Mouse (Mus musculus): Measurements from ENCODE around the gene Nell2.

Gene Nell2

GRCm38 (mm10) chr15:95216640-95217365 lies 311.6 kb downstream of the Nell2 start:
- DNase-seq, result no peak

GRCm38 (mm10) chr15:95210551-95210950 lies 317.8 kb downstream of the Nell2 start:
- DNase-seq, result no peak

- no peak for DNase-seq
Observed at GRCm38 (mm10) chr15:95209186-95209585, 319.2 kb downstream of the Nell2 start.

- DNase-seq, result no peak
Observed at GRCm38 (mm10) chr15:95193661-95194280, 334.6 kb downstream of the Nell2 start.

GRCm38 (mm10) chr15:95192951-95193350 lies 335.4 kb downstream of the Nell2 start:
- no peak for DNase-seq

- no peak for DNase-seq
Observed at GRCm38 (mm10) chr15:95186226-95186625, 342.1 kb downstream of the Nell2 start.

GRCm38 (mm10) chr15:95185419-95185818 lies 342.9 kb downstream of the Nell2 start:
- no peak for DNase-seq

- DNase-seq, result no peak
Observed at GRCm38 (mm10) chr15:95183450-95183849, 344.9 kb downstream of the Nell2 start.

GRCm38 (mm10) chr15:95156828-95157227 lies 371.5 kb downstream of the Nell2 start:
- DNase-seq, result no peak

GRCm38 (mm10) chr15:95145118-95145517 lies 383.2 kb downstream of the Nell2 start:
- no peak for DNase-seq

GRCm38 (mm10) chr15:95144131-95144530 lies 384.2 kb downstream of the Nell2 start:
- DNase-seq, result no peak

- DNase-seq, result no peak
Observed at GRCm38 (mm10) chr15:95138709-95139409, 389.5 kb downstream of the Nell2 start.

- no peak for DNase-seq
Observed at GRCm38 (mm10) chr15:95137018-95137810, 391.1 kb downstream of the Nell2 start.

- no peak for DNase-seq
Observed at GRCm38 (mm10) chr15:95135926-95136609, 392.3 kb downstream of the Nell2 start.

- no peak for DNase-seq
Observed at GRCm38 (mm10) chr15:95131401-95131800, 397.0 kb downstream of the Nell2 start.

- no peak for DNase-seq
Observed at GRCm38 (mm10) chr15:95108626-95109025, 419.7 kb downstream of the Nell2 start.

- no peak for DNase-seq
Observed at GRCm38 (mm10) chr15:95107246-95107809, 421.0 kb downstream of the Nell2 start.

GRCm38 (mm10) chr15:95101522-95101921 lies 426.8 kb downstream of the Nell2 start:
- DNase-seq, result no peak

- DNase-seq, result no peak
Observed at GRCm38 (mm10) chr15:95100133-95100532, 428.2 kb downstream of the Nell2 start.

- DNase-seq, result no peak
Observed at GRCm38 (mm10) chr15:95085962-95086361, 442.4 kb downstream of the Nell2 start.

GRCm38 (mm10) chr15:95081654-95082053 lies 446.7 kb downstream of the Nell2 start:
- no peak for DNase-seq

- no peak for DNase-seq
Observed at GRCm38 (mm10) chr15:95075356-95075755, 453.0 kb downstream of the Nell2 start.
